ENCODE assay signal across 15 mouse cellular contexts in genomic region chr2:165943113-165943512, GRCm38 (mm10).
"Had no signal": no experiment of that assay in that cellular context is flagged by ENCODE, and none has a peak within 500 bp of the region (broad histone marks: within the 10 kb centered on the region; RNA-seq: fewer than 3 reads in every experiment).

No protein-coding gene starts in this region.

- H3K4me2 ChIP-seq: neural tube, embryonic 15.5 days; stomach, embryonic 15.5 days had no signal

- H3K4me1 ChIP-seq: neural tube, embryonic 15.5 days; stomach, embryonic 15.5 days had no signal

- DNase-seq: retina, postnatal 1 day; right cerebral cortex, adult 18-20 months; right cerebral cortex, postnatal 14 days; right cerebral cortex, postnatal 25 days; right cerebral cortex, postnatal 4 days; spleen, adult 18-20 months; thymus, adult 18-20 months; thymus, adult 2 months; thymus, postnatal 14 days; thymus, postnatal 25 days; thymus, postnatal 36 days; thymus, postnatal 4 days had no signal

- H3K36me3 ChIP-seq: neural tube, embryonic 15.5 days; stomach, embryonic 15.5 days had no signal

- H3K9ac ChIP-seq: neural tube, embryonic 15.5 days; stomach, embryonic 15.5 days had no signal

- H3K27me3 ChIP-seq: neural tube, embryonic 15.5 days; stomach, embryonic 15.5 days had no signal

- H3K9me3 ChIP-seq: neural tube, embryonic 15.5 days; stomach, embryonic 15.5 days had no signal

- H3K27ac ChIP-seq: neural tube, embryonic 15.5 days; stomach, embryonic 15.5 days; stomach, postnatal 0 days had no signal

- H3K4me3 ChIP-seq: neural tube, embryonic 15.5 days; stomach, embryonic 15.5 days had no signal
